Mouse (Mus musculus): ENCODE measurements around the gene Scube3.

Gene Scube3

GRCm38 (mm10) chr17:28177540-28178046 lies 35.7 kb downstream of the Scube3 start:
- peak; percentile 74 for DNase-seq (ENCODE audit: low spot score)

- peak; percentile 62 for DNase-seq (ENCODE audit: low spot score)
Measured at GRCm38 (mm10) chr17:28180331-28180730, 38.4 kb downstream of the Scube3 start.

GRCm38 (mm10) chr17:28180783-28181544 lies 39.0 kb downstream of the Scube3 start:
- DNase-seq (ENCODE audit: low spot score), result no peak

- no peak for DNase-seq (ENCODE audit: low spot score)
Measured at GRCm38 (mm10) chr17:28184971-28185638, 43.2 kb downstream of the Scube3 start.

- DNase-seq (ENCODE audit: low spot score), result no peak
Measured at GRCm38 (mm10) chr17:28188313-28188712, 46.4 kb downstream of the Scube3 start.

GRCm38 (mm10) chr17:28192754-28193153 lies 50.8 kb downstream of the Scube3 start:
- no peak for DNase-seq (ENCODE audit: low spot score)

- DNase-seq (ENCODE audit: low spot score), result no peak
Measured at GRCm38 (mm10) chr17:28193559-28193958, 51.6 kb downstream of the Scube3 start.

- no peak for DNase-seq (ENCODE audit: low spot score)
Measured at GRCm38 (mm10) chr17:28195033-28195432, 53.1 kb downstream of the Scube3 start.

- no peak for DNase-seq (ENCODE audit: low spot score)
Measured at GRCm38 (mm10) chr17:28197646-28198045, 55.7 kb downstream of the Scube3 start.

- no peak for DNase-seq (ENCODE audit: low spot score)
Measured at GRCm38 (mm10) chr17:28201982-28202381, 60.0 kb downstream of the Scube3 start.

- peak; percentile 37 for DNase-seq (ENCODE audit: low spot score)
Measured at GRCm38 (mm10) chr17:28204052-28204720, 62.2 kb downstream of the Scube3 start.

- DNase-seq (ENCODE audit: low spot score), result no peak
Measured at GRCm38 (mm10) chr17:28205443-28205842, 63.5 kb downstream of the Scube3 start.

- DNase-seq (ENCODE audit: low spot score), result no peak
Measured at GRCm38 (mm10) chr17:28207092-28207491, 65.2 kb downstream of the Scube3 start.

- peak; percentile 57 for DNase-seq (ENCODE audit: low spot score)
Measured at GRCm38 (mm10) chr17:28207591-28208313, 65.8 kb downstream of the Scube3 start, which contains the start of gene Def6. Gene Def6 (plus strand): TSS chr17:28207778.

GRCm38 (mm10) chr17:28208314-28208612 lies 66.3 kb downstream of the Scube3 start:
- no peak for DNase-seq (ENCODE audit: low spot score)

- no peak for DNase-seq (ENCODE audit: low spot score)
Measured at GRCm38 (mm10) chr17:28209457-28210110, 67.6 kb downstream of the Scube3 start.

- no peak for DNase-seq (ENCODE audit: low spot score)
Measured at GRCm38 (mm10) chr17:28211921-28212341, 70.0 kb downstream of the Scube3 start.

- no peak for DNase-seq (ENCODE audit: low spot score)
Measured at GRCm38 (mm10) chr17:28212391-28212790, 70.5 kb downstream of the Scube3 start.

- no peak for DNase-seq (ENCODE audit: low spot score)
Measured at GRCm38 (mm10) chr17:28213236-28213635, 71.3 kb downstream of the Scube3 start.

- DNase-seq (ENCODE audit: low spot score), result no peak
Measured at GRCm38 (mm10) chr17:28216791-28217190, 74.8 kb downstream of the Scube3 start.
